Mouse (Mus musculus) heart, embryonic 16.5 days (tissue): ENCODE results near the gene Smg9. TPM values are rescaled to one million over a fixed set of nuclear protein-coding genes. Genes with fewer than 3 reads are reported as not detected.
A peak's percentile ranks its signal among the peaks of the same experiment; 100 is the strongest.

ENCODE experiments used
- ATAC-seq: fragments of 200-750 bp; cut with Nextera tagmentation; replicated peaks from 2 replicates; pipeline ENCODE4 v1.8.0; 2017; ENCODE audit warnings: moderate number of reproducible peaks; ENCODE audit not compliant: insufficient read depth, low FRiP score; ENCODE audit errors: extremely low read depth
- H3K27ac ChIP-seq: fragments of 300-500 bp; sonication (generic); 2 replicates; pipeline ENCODE4 v1.5.1; 2014; ENCODE audit warnings: mild to moderate bottlenecking, low read length, control low read depth, moderate library complexity
- H3K27me3 ChIP-seq: fragments of 300-500 bp; sonication (generic); 2 replicates; pipeline ENCODE4 v1.6.1; 2014; ENCODE audit warnings: low read length, mixed read lengths; ENCODE audit not compliant: control insufficient read depth, insufficient read depth
- H3K36me3 ChIP-seq: fragments of 300-500 bp; sonication (generic); 2 replicates; pipeline ENCODE4 v1.6.1; 2014; ENCODE audit not compliant: control insufficient read depth, insufficient read depth
- H3K4me1 ChIP-seq: fragments of 300-500 bp; sonication (generic); 2 replicates; pipeline ENCODE4 v1.6.1; 2014; ENCODE audit warnings: low read length, mixed read lengths; ENCODE audit not compliant: control insufficient read depth, insufficient read depth
- H3K4me2 ChIP-seq: fragments of 300-500 bp; sonication (generic); 2 replicates; pipeline ENCODE4 v1.6.1; 2014; ENCODE audit warnings: low read depth, mild to moderate bottlenecking, control low read depth, low read length
- H3K4me3 ChIP-seq: fragments of 300-500 bp; sonication (generic); 2 replicates; pipeline ENCODE4 v1.5.1; 2014; ENCODE audit warnings: mild to moderate bottlenecking, control low read depth, low read length
- H3K9ac ChIP-seq: fragments of 300-500 bp; sonication (generic); 2 replicates; pipeline ENCODE4 v1.6.1; 2014; ENCODE audit warnings: low read length, control low read depth
- H3K9me3 ChIP-seq: fragments of 300-500 bp; sonication (generic); replicated peaks from 2 replicates; pipeline ENCODE4 v1.6.1; 2016; ENCODE audit warnings: low read length; ENCODE audit not compliant: control insufficient read depth
- WGBS: fragments of 180-500 bp; shearing (Covaris S2); extraction: QIAGEN DNeasy Blood & Tissue Kit; methylation state at CpG from one replicate; pipeline ENCODE4 v1.1.7; 2014; 5-methylcytosine and 5-hydroxymethylcytosine counted together
- polyA plus RNA-seq: library from polyadenylated mRNA; unstranded; fragments of >200 nt; fragmentation: Nextera tagmentation; extraction: Ambion mirVana; gene quantifications from 2 replicates; pipeline ENCODE4 v1.2.1, GENCODE M21; 2015

Gene Smg9
- polyA plus RNA-seq, 1 experiment from 2014 or later, result 20.5 TPM

GRCm38 (mm10) chr7:24373538-24374379 is 25.7 kb upstream of the Smg9 start:
- Histone ChIP-seq H3K9ac (0 out of 2 replicates have a peak overlapping the region, but pooled peaks have one; percentile 11), H3K4me2 (peak overlapping the region; percentile 40), H3K9me3 (no peaks in the 10 kb centered on the region), H3K27ac (peak overlapping the region; percentile 77), H3K4me3 (peak overlapping the region; percentile 7; the same call in 1 of the 2 replicates), H3K27me3 (peaks cover 2% of the 10 kb centered on the region; the same call in 1 of the 2 replicates), H3K36me3 (no peaks in the 10 kb centered on the region), H3K4me1 (peaks cover 15% of the 10 kb centered on the region)
- peak; percentile 8; the same call in 1 of the 2 replicates for ATAC-seq
- WGBS, result 45% methylated on average over 17 of the region's 20 CpGs

GRCm38 (mm10) chr7:24376456-24376855 is 23.0 kb upstream of the Smg9 start:
- peaks cover 15% of the 10 kb centered on the region for H3K4me1 ChIP-seq
- H3K27ac ChIP-seq, result no peak overlapping the region
- no peaks in the 10 kb centered on the region for H3K36me3 ChIP-seq
- H3K9ac ChIP-seq, result no peak overlapping the region
- no peaks in the 10 kb centered on the region for H3K9me3 ChIP-seq
- 86% methylated on average over 8 of the region's 8 CpGs for WGBS
- no peak overlapping the region for H3K4me2 ChIP-seq
- no peaks in the 10 kb centered on the region; the same call in 1 of the 2 replicates for H3K27me3 ChIP-seq
- ATAC-seq, result no peak
- no peak overlapping the region for H3K4me3 ChIP-seq

DNA sequence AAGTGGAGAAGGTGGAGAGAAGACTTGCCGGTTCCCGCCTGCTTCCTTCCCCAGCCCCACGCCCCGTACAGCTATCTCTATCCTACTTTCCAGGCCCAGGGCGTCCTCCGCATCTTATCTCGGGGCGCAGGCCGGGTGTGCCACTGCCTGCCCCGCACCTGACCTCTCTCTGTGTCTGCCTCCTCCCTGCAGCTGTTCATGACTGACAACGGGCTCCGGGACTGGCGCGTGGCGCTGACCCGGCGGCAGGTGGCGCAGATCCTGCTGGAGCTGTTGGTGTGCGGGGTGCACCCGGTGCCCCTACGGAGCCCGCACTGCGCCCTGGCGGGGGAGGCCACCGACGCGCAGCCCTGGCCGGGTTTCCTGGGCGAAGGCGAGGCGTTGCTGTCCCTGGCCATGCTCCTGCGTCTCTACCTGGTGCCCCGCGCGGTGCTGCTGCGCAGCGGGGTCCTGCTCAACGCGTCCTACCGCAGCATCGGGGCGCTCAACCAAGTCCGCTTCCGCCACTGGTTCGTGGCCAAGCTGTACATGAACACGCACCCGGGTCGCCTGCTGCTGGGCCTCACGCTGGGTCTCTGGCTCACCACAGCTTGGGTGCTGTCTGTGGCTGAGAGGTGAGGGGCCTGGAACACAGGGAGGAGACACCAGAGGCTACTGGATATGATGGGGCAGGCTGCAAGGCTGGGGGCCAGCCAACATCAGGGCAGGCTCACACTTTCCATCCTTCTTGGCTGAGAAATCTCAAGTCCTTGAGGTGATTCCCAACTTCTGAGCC is 22.1 kb upstream of the Smg9 start:
- no peaks in the 10 kb centered on the region; the same call in 1 of the 2 replicates for H3K27me3 ChIP-seq
- 9% methylated on average over 49 of the region's 49 CpGs for WGBS
- H3K9me3 ChIP-seq, result no peaks in the 10 kb centered on the region
- H3K36me3 ChIP-seq, result no peaks in the 10 kb centered on the region
- H3K4me2 ChIP-seq, result peak overlapping the region; percentile 68
- peaks cover 15% of the 10 kb centered on the region for H3K4me1 ChIP-seq
- H3K4me3 ChIP-seq, result peak overlapping the region; percentile 39
- H3K27ac ChIP-seq, result 0 out of 2 replicates have a peak overlapping the region, but pooled peaks have one; percentile 52
- peak; percentile 49 for ATAC-seq
- peak overlapping the region; percentile 43 for H3K9ac ChIP-seq

DNA sequence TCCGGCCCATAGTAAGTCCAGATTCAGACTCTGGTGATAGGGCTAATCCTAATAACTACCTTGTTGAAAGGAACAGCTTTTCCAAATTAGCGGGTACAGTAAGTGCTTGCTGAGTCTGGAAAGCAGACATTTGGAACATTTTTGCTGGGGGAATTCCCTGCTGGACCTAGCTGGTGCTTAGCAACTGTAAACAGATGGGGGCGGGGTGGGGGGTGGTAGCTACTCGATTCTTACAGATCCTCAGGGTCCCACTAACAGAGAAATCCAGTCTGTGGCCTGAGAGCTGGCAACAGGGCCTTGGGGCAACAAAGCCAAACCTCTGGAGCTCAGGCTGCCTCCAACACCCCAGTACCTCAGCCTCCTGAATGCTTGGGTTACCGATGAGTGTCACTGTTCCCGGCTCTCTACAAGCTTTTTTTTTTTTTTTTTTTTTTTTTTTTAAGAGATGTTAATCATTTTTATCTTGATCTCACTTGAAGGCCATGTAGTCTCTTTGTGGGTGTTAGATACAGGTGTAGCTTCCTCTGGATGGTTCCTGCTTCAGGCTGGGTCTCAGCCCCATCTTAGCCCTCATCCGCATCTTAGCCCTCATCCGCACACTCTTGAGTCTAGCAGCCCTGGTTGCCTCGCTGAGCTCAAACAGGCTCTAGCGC is 21.2 kb upstream of the Smg9 start:
- no peak overlapping the region for H3K4me3 ChIP-seq
- H3K4me1 ChIP-seq, result peaks cover 13% of the 10 kb centered on the region
- no peaks in the 10 kb centered on the region for H3K36me3 ChIP-seq
- 66% methylated on average over 10 of the region's 10 CpGs for WGBS
- H3K27me3 ChIP-seq, result no peaks in the 10 kb centered on the region; the same call in 1 of the 2 replicates
- ATAC-seq, result no peak
- no peak overlapping the region for H3K9ac ChIP-seq
- peak overlapping the region; percentile 31; the same call in 1 of the 2 replicates for H3K27ac ChIP-seq
- no peak overlapping the region for H3K4me2 ChIP-seq
- no peaks in the 10 kb centered on the region for H3K9me3 ChIP-seq

DNA sequence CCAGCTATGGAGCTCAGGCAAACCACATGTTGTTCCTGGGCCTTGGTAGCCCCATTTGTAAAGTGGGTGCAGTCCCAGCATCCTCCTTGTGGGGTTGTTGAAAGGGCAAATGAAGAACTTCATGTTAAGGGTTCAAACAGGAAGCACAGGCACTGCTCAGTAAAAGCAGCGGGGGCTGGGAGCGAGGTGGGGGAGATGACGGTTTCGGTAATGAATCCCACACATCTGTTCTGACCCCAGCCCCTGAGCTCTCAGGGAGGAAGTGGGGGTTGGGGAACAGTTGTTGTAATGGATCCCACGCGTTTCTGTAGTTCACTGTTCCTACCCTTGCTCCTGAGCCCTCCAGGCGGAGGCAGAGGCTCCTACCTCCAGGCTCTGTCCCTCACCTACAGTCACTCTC is 19.5 kb upstream of the Smg9 start:
- Histone ChIP-seq H3K9ac (no peak overlapping the region), H3K4me1 (peaks cover 7% of the 10 kb centered on the region), H3K36me3 (no peaks in the 10 kb centered on the region), H3K4me2 (no peak overlapping the region), H3K4me3 (no peak overlapping the region), H3K27me3 (peaks cover 4% of the 10 kb centered on the region; the same call in 1 of the 2 replicates), H3K9me3 (no peaks in the 10 kb centered on the region), H3K27ac (peak overlapping the region; percentile 17; the same call in 1 of the 2 replicates)
- 43% methylated on average over 7 of the region's 7 CpGs for WGBS
- ATAC-seq, result 0 out of 2 replicates have a peak, but pooled peaks have one; percentile 8

- ATAC-seq, result no peak
- no peak overlapping the region for H3K9ac ChIP-seq
- no peak overlapping the region for H3K4me2 ChIP-seq
- no peaks in the 10 kb centered on the region for H3K9me3 ChIP-seq
- H3K27me3 ChIP-seq, result peaks cover 4% of the 10 kb centered on the region; the same call in 1 of the 2 replicates
- 65% methylated on average over 2 of the region's 2 CpGs for WGBS
- H3K36me3 ChIP-seq, result no peaks in the 10 kb centered on the region
- H3K4me3 ChIP-seq, result no peak overlapping the region
- 0 out of 2 replicates have a peak overlapping the region, but pooled peaks have one; percentile 17 for H3K27ac ChIP-seq
- peaks cover 7% of the 10 kb centered on the region for H3K4me1 ChIP-seq
Observed at GRCm38 (mm10) chr7:24380370-24380769, 19.0 kb upstream of the Smg9 start.

DNA sequence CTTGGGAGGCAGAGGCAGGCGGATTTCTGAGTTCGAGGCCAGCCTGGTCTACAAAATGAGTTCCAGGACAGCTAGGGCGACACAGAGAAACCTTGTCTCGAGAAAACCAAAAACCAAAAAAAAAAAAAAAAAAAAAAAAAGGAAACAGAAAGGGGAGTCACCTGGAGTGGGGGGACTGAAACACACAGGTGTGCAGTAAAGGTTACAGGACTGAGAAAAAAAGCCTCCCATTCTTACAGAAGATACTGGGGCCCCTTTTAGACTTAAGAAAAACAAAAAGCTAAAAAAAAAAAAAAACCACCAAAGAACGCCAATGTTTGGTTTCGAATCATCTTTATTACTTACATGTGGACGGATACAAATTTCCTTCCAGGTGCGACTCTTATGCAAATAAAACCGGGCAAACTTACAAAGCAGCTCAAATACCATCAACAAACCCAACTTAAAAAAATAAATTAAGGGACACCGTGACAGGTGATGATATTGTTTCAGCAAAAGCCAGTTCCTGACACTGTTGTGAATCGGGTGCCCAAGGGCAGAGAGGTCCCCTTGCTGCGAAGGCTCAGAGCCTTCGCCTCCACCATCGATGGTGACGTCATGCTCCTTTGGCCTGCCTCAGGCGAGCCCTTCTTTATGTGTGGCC is 16.6 kb upstream of the Smg9 start:
- 75% methylated on average over 16 of the region's 16 CpGs for WGBS
- Histone ChIP-seq H3K27ac (no peak overlapping the region), H3K9ac (no peak overlapping the region), H3K4me2 (no peak overlapping the region), H3K36me3 (no peaks in the 10 kb centered on the region), H3K4me1 (no peaks in the 10 kb centered on the region), H3K4me3 (no peak overlapping the region), H3K9me3 (no peaks in the 10 kb centered on the region), H3K27me3 (peaks cover 4% of the 10 kb centered on the region; the same call in 1 of the 2 replicates)
- ATAC-seq, result no peak

DNA sequence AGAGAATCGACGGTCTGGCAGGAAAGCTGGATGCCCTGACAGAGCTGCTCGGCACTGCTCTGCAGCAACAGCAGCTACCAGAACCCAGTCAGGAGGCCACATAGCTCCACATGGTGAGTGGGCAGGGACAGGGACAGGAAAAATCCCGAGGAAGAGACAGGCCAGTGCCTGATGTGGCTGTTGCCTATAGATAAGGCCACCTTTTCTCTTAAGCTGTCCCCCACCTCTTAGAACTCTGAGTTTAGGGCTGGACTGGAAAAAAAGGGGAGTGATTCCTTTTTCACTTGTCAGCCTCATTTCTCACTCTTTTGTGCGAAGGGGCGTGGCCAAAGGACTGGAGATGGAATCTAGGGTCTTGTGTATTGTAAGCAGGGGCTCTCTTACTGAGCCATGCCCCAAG is 15.3 kb upstream of the Smg9 start:
- H3K9ac ChIP-seq, result no peak overlapping the region
- H3K27me3 ChIP-seq, result peaks cover 4% of the 10 kb centered on the region; the same call in 1 of the 2 replicates
- WGBS, result 49% methylated on average over 6 of the region's 6 CpGs
- no peak overlapping the region for H3K4me2 ChIP-seq
- H3K4me3 ChIP-seq, result no peak overlapping the region
- H3K36me3 ChIP-seq, result no peaks in the 10 kb centered on the region
- no peaks in the 10 kb centered on the region for H3K4me1 ChIP-seq
- no peaks in the 10 kb centered on the region for H3K9me3 ChIP-seq
- no peak overlapping the region for H3K27ac ChIP-seq
- no peak for ATAC-seq
